Mouse (Mus musculus) neutrophil, adult 5-6 weeks (primary cell): ENCODE data around the gene Il17a. TPM values are rescaled to one million over a fixed set of nuclear protein-coding genes. Genes with fewer than 3 reads are reported as not detected.
"Not testable (repeated sequence)": the region's sequence is repeated elsewhere in the genome, so short reads cannot be mapped to it uniquely, and the experiment has no call there.

ENCODE experiments used
- ATAC-seq: fragments of 151-379, 151-347 bp; 2 replicates; pipeline ENCODE4 v1.8.0; 2017; ENCODE audit warnings: mild to moderate bottlenecking, moderate TSS enrichment; ENCODE audit not compliant: insufficient number of reproducible peaks, poor library complexity, low FRiP score, severe bottlenecking; ENCODE audit errors: extremely low read depth
- total RNA-seq: library from RNA; stranded (forward); fragments of 200-1000 nt; gene quantifications from 2 replicates; pipeline ENCODE4 v1.2.3, GENCODE M21; 2017

The Il17a gene
- 0.35 TPM in 1 of 2 replicates, not detected in the other for total RNA-seq

GRCm38 (mm10) chr1:20730903-20731302 is at the start of gene Il17a:
Gene Il17a, plus strand, starts transcription at chr1:20730905.
- ATAC-seq, result no peak

DNA sequence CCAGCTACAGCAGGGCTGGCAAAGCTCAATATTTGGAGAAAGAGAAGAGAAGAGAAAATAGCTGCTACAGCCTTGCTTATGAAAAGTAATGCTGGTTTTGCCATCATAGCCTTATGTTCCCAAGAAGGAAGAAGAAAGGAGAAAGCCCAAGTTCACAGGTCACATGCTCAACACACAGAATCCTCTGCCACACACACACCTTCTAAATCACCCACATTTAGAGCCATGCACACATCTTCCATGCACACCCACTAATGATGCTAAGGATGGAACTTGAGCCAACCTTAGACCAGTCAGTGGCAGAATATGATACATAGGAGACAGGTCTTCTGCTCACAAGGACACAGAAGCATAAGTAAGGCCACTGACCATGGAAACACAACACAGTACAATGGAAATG is 47.9 kb upstream of the Il17a start:
- no peak for ATAC-seq

GRCm38 (mm10) chr1:20683386-20683785 is 47.3 kb upstream of the Il17a start:
- no peak for ATAC-seq

DNA sequence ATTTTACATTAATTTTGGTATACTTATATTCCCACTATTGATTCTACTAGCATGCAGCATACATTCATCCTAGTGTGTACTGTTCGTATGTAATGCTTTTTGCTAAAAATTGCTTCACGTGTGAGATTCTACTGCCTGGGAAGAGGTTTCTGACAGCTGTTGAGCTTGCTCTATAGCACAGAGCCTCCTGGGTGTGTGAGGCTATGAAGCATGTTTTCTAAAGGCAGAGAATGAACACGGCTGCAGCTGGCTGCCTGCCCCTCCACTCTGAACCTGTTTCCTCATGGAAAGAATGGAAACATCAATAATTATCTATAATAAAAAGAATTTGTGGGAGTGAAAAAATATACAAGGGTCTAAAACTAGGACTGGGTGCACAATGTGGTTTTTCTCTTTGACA is 46.9 kb upstream of the Il17a start:
- ATAC-seq, result no peak

DNA sequence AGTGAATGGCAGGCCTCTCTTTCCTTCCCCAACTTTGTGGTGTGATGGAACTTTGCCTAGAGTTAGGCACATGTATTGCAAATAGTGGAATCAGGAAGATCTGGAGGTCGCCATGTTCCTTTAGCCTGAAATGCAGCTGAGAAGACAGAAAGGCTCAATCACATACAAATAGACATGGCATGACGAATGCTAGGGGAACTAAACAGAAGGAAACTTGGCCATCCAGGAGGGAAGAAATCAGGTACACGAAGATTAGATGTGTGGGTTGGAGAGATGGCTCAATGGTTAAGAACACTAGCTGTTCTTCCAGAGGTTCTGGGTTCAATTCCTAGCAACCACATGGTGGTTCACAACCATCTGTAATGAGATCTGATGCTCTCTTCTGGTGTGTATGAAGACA is 46.3 kb upstream of the Il17a start:
- ATAC-seq, result no peak

GRCm38 (mm10) chr1:20685393-20685792 is 45.3 kb upstream of the Il17a start:
- no peak for ATAC-seq

DNA sequence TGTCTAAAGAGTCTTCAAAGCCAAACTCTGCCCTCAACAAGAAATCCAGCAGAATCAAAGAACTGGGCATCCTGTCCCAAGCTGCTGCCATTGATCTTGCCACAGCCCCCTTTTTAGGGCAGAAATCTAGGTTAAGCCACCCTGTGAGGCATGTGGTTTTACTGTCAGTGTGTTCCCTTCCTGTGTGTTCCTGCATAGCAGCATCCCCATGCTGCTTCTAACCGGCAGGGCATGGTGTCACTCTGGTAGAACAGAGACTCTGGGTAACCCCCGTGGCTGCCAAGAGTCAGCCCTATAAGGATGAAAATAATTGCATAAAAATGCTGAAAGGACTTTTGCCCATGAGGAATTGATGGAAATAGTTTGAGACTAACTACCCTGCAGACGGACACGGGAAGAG is 44.8 kb upstream of the Il17a start:
- ATAC-seq, result no peak

- no peak for ATAC-seq
These were observed 39.4 kb upstream of the Il17a start for GRCm38 (mm10) chr1:20691336-20691735.

- no peak for ATAC-seq
These were observed 36.9 kb upstream of the Il17a start for GRCm38 (mm10) chr1:20693634-20694313.

GRCm38 (mm10) chr1:20700011-20700410 is 30.7 kb upstream of the Il17a start:
- no peak for ATAC-seq

GRCm38 (mm10) chr1:20736572-20736971 is 5.9 kb downstream of the Il17a start:
- ATAC-seq, result no peak

DNA sequence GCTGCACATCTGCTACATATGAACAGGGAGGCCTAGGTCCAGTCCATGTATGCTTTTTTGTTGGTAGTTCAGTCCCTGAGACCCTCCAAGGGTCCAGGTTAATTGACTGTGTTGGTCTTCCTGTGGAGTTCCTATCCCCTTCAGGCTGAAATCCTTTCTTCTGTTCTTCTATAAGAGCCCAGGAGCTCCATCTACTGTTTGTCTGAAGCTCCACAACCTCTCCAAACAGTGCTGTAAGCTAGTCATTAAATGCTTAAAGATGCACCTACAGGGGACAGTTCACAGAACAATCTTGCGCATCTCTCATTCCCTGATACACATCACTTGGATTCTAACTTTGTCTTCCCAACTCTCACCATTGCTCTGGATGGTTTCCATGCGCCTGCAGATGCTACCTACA is 7.8 kb downstream of the Il17a start:
- no peak for ATAC-seq

GRCm38 (mm10) chr1:20740496-20740998 is 9.8 kb downstream of the Il17a start:
- no peak for ATAC-seq

GRCm38 (mm10) chr1:20754439-20754838 is 23.7 kb downstream of the Il17a start:
- ATAC-seq, result no peak

- ATAC-seq, result no peak
These were observed 26.9 kb downstream of the Il17a start for GRCm38 (mm10) chr1:20757586-20757985.

DNA sequence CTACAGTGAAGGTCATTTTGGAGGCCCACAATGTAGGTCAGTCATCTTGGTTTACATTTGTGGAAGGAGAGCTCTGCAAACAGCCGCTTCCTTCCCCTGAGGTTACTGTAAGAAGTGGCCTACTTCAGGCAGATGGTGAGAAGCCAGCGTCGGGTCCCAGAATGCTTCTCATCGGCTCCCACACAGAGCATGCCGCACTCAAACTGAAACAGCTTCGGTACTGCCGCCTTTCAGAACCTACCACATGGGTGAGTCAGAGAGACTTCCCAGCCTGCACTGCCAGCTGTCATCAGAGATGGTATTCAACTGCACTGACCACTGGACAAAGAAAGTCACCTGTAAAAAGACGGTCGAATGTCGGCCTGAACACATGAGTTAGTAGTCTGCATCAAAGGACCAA is 29.1 kb downstream of the Il17a start:
- no peak for ATAC-seq

DNA sequence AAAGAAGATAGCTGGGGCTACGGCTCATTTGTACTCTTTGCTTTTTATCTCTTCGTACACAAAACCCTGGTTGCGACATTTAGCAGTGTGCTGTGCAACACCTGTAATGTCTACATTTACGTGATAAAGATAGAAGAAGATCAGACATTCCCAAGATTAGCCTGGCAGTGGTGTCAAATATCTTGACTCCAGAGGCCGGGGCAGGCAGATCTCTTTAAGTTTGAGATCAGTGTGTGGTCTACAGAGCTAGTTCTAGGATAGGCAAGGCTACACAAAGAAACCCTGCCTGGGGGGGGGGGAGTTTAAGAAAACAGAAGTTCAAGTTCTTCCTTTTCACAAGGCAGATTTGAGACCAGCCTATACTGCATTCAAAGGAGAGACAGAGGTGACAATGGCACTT is 29.6 kb downstream of the Il17a start:
- no peak for ATAC-seq

DNA sequence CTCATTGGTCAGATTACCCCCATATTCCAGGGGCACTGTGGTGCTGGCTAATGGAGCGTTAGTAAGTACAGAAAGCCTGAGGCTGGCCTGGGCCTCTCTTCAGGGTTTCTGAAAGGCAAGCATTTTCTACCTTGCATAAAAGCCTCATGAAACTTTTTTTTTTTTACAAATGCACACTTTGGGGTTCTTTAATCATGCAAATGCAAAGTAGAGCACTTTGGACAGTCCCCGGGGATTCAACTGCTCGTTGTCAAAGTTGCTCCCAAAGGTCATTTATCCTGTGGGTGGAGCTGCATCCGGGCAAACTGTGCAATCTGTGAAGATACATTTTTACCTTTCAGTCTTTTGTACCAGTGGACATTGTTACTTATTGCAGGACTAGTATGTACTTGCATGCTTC is 30.7 kb downstream of the Il17a start:
- ATAC-seq, result no peak

DNA sequence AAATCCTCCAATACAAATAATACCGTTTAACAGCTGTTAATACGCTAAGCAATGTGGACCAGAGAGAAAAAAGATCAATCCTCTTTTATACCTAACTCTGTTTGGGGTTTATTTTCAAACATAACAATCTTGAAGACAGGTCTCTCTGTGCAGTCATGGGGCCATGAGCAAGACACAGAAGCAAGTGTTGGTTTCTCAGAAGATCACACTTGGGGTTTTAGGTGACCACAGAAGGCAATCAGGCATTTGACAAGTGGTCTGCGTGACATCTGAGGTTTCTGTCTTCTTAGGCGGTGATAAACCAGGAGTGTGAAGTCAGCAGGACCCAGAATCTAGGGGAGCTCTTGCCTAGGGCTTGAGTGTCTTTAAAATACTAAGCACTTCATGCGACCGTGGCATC is 35.8 kb downstream of the Il17a start:
- no peak for ATAC-seq

DNA sequence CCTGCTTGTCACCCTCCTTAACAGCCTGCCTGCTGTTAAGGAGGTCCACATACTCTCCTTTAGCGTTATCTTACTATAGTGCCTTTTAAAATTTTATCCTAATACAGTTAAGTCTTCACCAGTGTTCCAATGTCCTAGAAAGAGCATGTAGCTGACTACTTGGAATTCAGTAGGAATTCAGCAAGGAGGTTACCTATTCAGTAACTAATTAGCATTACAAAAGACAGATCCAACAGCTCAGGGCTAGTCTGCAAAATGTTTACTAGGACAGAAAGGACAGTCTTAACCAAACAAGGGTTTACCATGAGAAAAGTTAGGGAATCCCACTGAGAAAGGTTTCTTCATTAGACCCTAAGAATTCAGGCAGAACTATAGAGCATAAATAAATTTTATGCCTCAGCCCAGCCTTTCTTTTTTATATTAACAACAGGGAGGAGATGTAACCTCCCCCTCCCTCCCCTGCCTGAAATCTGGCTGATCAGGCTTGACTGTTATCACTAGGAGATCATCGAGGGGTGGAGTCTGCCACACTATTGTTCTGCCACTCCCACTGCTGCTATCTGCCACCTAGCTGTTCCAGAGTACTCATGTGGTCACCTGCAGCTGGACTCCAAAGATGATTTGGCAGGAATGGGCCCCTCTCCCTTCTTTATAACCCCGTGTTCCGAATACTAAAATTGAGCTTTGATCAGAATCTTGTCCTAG is 43.5 kb downstream of the Il17a start:
- ATAC-seq, result not testable (repeated sequence)
